Mouse (Mus musculus): ENCODE results near the gene Shtn1. TPM values are rescaled to one million over a fixed set of nuclear protein-coding genes. Genes with fewer than 3 reads are reported as not detected.

Gene Shtn1
- polyA plus RNA-seq, 1 experiment from 2014 or later, result 1.00 TPM

GRCm38 (mm10) chr19:59071396-59071795 lies 4.5 kb downstream of the Shtn1 start:
- Histone ChIP-seq H3K9me3 (replicated peaks) (no peaks in the 10 kb centered on the region), H3K9ac (no peak overlapping the region), H3K36me3 (no peaks in the 10 kb centered on the region), H3K27me3 (peaks cover 35% of the 10 kb centered on the region), H3K27ac (no peak overlapping the region), H3K4me1 (replicated peaks) (peaks cover 8% of the 10 kb centered on the region), H3K4me2 (no peak overlapping the region), H3K4me3 (no peak overlapping the region)
- WGBS, result 81% methylated on average over 4 of the region's 4 CpGs
- ATAC-seq (replicated peaks; ENCODE audit: insufficient number of reproducible peaks, insufficient read depth, low FRiP score, low read depth), result no peak

- 75% methylated on average over 1 of the region's 1 CpGs for WGBS
- H3K27me3 ChIP-seq, result peaks cover 5% of the 10 kb centered on the region
- H3K4me3 ChIP-seq, result no peak overlapping the region
- no peak for ATAC-seq (replicated peaks; ENCODE audit: insufficient number of reproducible peaks, insufficient read depth, low FRiP score, low read depth)
- no peaks in the 10 kb centered on the region for H3K9me3 ChIP-seq (replicated peaks)
- no peak overlapping the region for H3K27ac ChIP-seq
- no peak overlapping the region for H3K9ac ChIP-seq
- H3K4me2 ChIP-seq, result no peak overlapping the region
- no peaks in the 10 kb centered on the region for H3K4me1 ChIP-seq (replicated peaks)
- no peaks in the 10 kb centered on the region for H3K36me3 ChIP-seq
Measured at GRCm38 (mm10) chr19:59067652-59068051, 8.2 kb downstream of the Shtn1 start.

GRCm38 (mm10) chr19:59066670-59067069 lies 9.2 kb downstream of the Shtn1 start:
- no peaks in the 10 kb centered on the region for H3K9me3 ChIP-seq (replicated peaks)

GRCm38 (mm10) chr19:59066115-59066514 lies 9.8 kb downstream of the Shtn1 start:
- H3K4me3 ChIP-seq, result no peak overlapping the region
- WGBS, result 52% methylated on average over 5 of the region's 5 CpGs
- ATAC-seq (replicated peaks; ENCODE audit: insufficient number of reproducible peaks, insufficient read depth, low FRiP score, low read depth), result no peak
- H3K9ac ChIP-seq, result no peak overlapping the region
- no peaks in the 10 kb centered on the region for H3K4me1 ChIP-seq (replicated peaks)
- no peak overlapping the region for H3K27ac ChIP-seq
- no peak overlapping the region for H3K4me2 ChIP-seq
- H3K36me3 ChIP-seq, result no peaks in the 10 kb centered on the region
- no peaks in the 10 kb centered on the region for H3K27me3 ChIP-seq
- no peaks in the 10 kb centered on the region for H3K9me3 ChIP-seq (replicated peaks)

More at GRCm38 (mm10) chr19:59066670-59067069, 9.2 kb downstream of the Shtn1 start:
- H3K4me1 ChIP-seq (replicated peaks), result no peaks in the 10 kb centered on the region
- no peak for ATAC-seq (replicated peaks; ENCODE audit: insufficient number of reproducible peaks, insufficient read depth, low FRiP score, low read depth)
- H3K4me3 ChIP-seq, result no peak overlapping the region
- H3K36me3 ChIP-seq, result no peaks in the 10 kb centered on the region
- 89% methylated on average over 2 of the region's 2 CpGs for WGBS
- no peak overlapping the region for H3K9ac ChIP-seq
- no peak overlapping the region for H3K27ac ChIP-seq
- H3K27me3 ChIP-seq, result no peaks in the 10 kb centered on the region
- no peak overlapping the region for H3K4me2 ChIP-seq

- Histone ChIP-seq H3K4me1 (replicated peaks) (no peaks in the 10 kb centered on the region), H3K4me3 (no peak overlapping the region), H3K36me3 (no peaks in the 10 kb centered on the region), H3K9me3 (replicated peaks) (no peaks in the 10 kb centered on the region), H3K27ac (no peak overlapping the region), H3K4me2 (no peak overlapping the region), H3K9ac (no peak overlapping the region), H3K27me3 (no peaks in the 10 kb centered on the region)
- ATAC-seq (replicated peaks; ENCODE audit: insufficient number of reproducible peaks, insufficient read depth, low FRiP score, low read depth), result no peak
- 80% methylated on average over 5 of the region's 5 CpGs for WGBS
Measured at GRCm38 (mm10) chr19:59064616-59065015, 11.3 kb downstream of the Shtn1 start.

GRCm38 (mm10) chr19:59063568-59063967 lies 12.3 kb downstream of the Shtn1 start:
- no peak for ATAC-seq (replicated peaks; ENCODE audit: insufficient number of reproducible peaks, insufficient read depth, low FRiP score, low read depth)
- Histone ChIP-seq H3K27ac (no peak overlapping the region), H3K9me3 (replicated peaks) (no peaks in the 10 kb centered on the region), H3K4me1 (replicated peaks) (no peaks in the 10 kb centered on the region), H3K4me3 (no peak overlapping the region), H3K36me3 (no peaks in the 10 kb centered on the region), H3K4me2 (no peak overlapping the region), H3K9ac (no peak overlapping the region), H3K27me3 (no peaks in the 10 kb centered on the region)
- 96% methylated on average over 5 of the region's 5 CpGs for WGBS

GRCm38 (mm10) chr19:59058105-59058504 lies 17.8 kb downstream of the Shtn1 start:
- H3K36me3 ChIP-seq, result no peaks in the 10 kb centered on the region
- no peaks in the 10 kb centered on the region for H3K4me1 ChIP-seq (replicated peaks)
- no peaks in the 10 kb centered on the region for H3K9me3 ChIP-seq (replicated peaks)
- no peak overlapping the region for H3K4me3 ChIP-seq
- no peak overlapping the region for H3K4me2 ChIP-seq
- no peaks in the 10 kb centered on the region for H3K27me3 ChIP-seq
- ATAC-seq (replicated peaks; ENCODE audit: insufficient number of reproducible peaks, insufficient read depth, low FRiP score, low read depth), result no peak
- H3K27ac ChIP-seq, result no peak overlapping the region
- no peak overlapping the region for H3K9ac ChIP-seq
- 77% methylated on average over 4 of the region's 4 CpGs for WGBS

GRCm38 (mm10) chr19:59057366-59057765 lies 18.5 kb downstream of the Shtn1 start:
- H3K27me3 ChIP-seq, result no peaks in the 10 kb centered on the region
- H3K9ac ChIP-seq, result no peak overlapping the region
- no peak overlapping the region for H3K4me2 ChIP-seq
- 18% methylated on average over 5 of the region's 5 CpGs for WGBS
- H3K36me3 ChIP-seq, result no peaks in the 10 kb centered on the region
- H3K9me3 ChIP-seq (replicated peaks), result no peaks in the 10 kb centered on the region
- H3K4me1 ChIP-seq (replicated peaks), result no peaks in the 10 kb centered on the region
- no peak overlapping the region for H3K27ac ChIP-seq
- H3K4me3 ChIP-seq, result no peak overlapping the region
- ATAC-seq (replicated peaks; ENCODE audit: insufficient number of reproducible peaks, insufficient read depth, low FRiP score, low read depth), result no peak

GRCm38 (mm10) chr19:59054632-59054951 lies 21.3 kb downstream of the Shtn1 start:
- no peak for ATAC-seq (replicated peaks; ENCODE audit: insufficient number of reproducible peaks, insufficient read depth, low FRiP score, low read depth)
- WGBS, result 74% methylated on average over 6 of the region's 6 CpGs
- H3K27me3 ChIP-seq, result no peaks in the 10 kb centered on the region
- no peak overlapping the region for H3K9ac ChIP-seq
- no peaks in the 10 kb centered on the region for H3K36me3 ChIP-seq
- H3K4me1 ChIP-seq (replicated peaks), result no peaks in the 10 kb centered on the region
- H3K4me3 ChIP-seq, result no peak overlapping the region
- no peaks in the 10 kb centered on the region for H3K9me3 ChIP-seq (replicated peaks)
- H3K27ac ChIP-seq, result no peak overlapping the region
- H3K4me2 ChIP-seq, result no peak overlapping the region

- Histone ChIP-seq H3K36me3 (no peaks in the 10 kb centered on the region), H3K9ac (no peak overlapping the region), H3K27me3 (no peaks in the 10 kb centered on the region), H3K4me1 (replicated peaks) (no peaks in the 10 kb centered on the region), H3K4me2 (no peak overlapping the region), H3K27ac (no peak overlapping the region), H3K9me3 (replicated peaks) (no peaks in the 10 kb centered on the region), H3K4me3 (no peak overlapping the region)
- no peak for ATAC-seq (replicated peaks; ENCODE audit: insufficient number of reproducible peaks, insufficient read depth, low FRiP score, low read depth)
- 81% methylated on average over 6 of the region's 6 CpGs for WGBS
Measured at GRCm38 (mm10) chr19:59053931-59054631, 21.8 kb downstream of the Shtn1 start.

GRCm38 (mm10) chr19:59052783-59053490 lies 23.0 kb downstream of the Shtn1 start:
- no peaks in the 10 kb centered on the region for H3K4me1 ChIP-seq (replicated peaks)
- H3K27me3 ChIP-seq, result no peaks in the 10 kb centered on the region
- H3K27ac ChIP-seq, result no peak overlapping the region
- no peak overlapping the region for H3K4me3 ChIP-seq
- no peak overlapping the region for H3K4me2 ChIP-seq
- no peaks in the 10 kb centered on the region for H3K36me3 ChIP-seq
- no peak overlapping the region for H3K9ac ChIP-seq
- ATAC-seq (replicated peaks; ENCODE audit: insufficient number of reproducible peaks, insufficient read depth, low FRiP score, low read depth), result no peak
- H3K9me3 ChIP-seq (replicated peaks), result no peaks in the 10 kb centered on the region
- 74% methylated on average over 9 of the region's 9 CpGs for WGBS

GRCm38 (mm10) chr19:59052053-59052452 lies 23.8 kb downstream of the Shtn1 start:
- Histone ChIP-seq H3K27ac (no peak overlapping the region), H3K4me1 (replicated peaks) (no peaks in the 10 kb centered on the region), H3K27me3 (no peaks in the 10 kb centered on the region), H3K4me2 (no peak overlapping the region), H3K36me3 (no peaks in the 10 kb centered on the region), H3K4me3 (no peak overlapping the region), H3K9me3 (replicated peaks) (no peaks in the 10 kb centered on the region), H3K9ac (no peak overlapping the region)
- ATAC-seq (replicated peaks; ENCODE audit: insufficient number of reproducible peaks, insufficient read depth, low FRiP score, low read depth), result no peak
- WGBS, result 62% methylated on average over 4 of the region's 4 CpGs
